Mouse (Mus musculus): Measurements from ENCODE around the gene Xcl1.

DNA sequence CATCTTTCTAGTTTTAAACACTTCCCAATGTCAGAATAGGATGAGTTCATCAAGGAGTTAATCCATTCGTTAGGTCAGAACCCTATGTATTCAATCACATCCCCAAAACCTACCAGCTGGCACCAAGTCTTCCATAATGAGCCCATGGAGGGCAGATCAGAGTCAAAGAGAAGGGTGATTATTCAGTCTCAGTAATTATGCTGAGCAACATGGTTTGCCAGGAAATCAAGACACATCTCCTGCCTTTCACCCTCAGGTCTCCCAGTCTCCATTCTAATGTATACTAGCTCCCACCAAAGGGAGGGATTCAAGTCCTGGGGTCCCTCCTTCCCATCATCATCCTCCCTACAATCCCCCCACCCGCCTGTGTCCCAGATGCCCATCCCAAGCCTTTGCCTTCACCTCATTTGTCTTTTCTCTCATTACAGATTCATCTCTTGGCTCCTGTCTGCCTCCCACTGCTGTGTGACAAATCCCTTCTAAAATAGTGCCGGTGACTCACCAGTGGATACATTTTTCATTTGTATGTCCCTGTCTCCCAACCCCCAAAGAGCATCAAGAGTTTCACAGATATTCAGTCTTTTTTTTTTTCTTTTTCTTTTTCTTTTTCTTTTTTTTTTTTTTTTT is 8.7 kb downstream of the Xcl1 start:
- TF ChIP-seq TAL1 (IDR thresholded peaks at IDR 0.05; ENCODE audit: low read length), result no peak
- no peak for TF ChIP-seq GATA1 (IDR thresholded peaks at IDR 0.05; ENCODE audit: low read length)
